9 mouse cellular contexts compared by ENCODE assay signal in genomic region chr6:61687002-61687401, GRCm38 (mm10).
DNase-seq lines count a peak whose midpoint lies in the region; ATAC-seq and TF ChIP-seq lines count a peak whose summit lies in the region.
"Had no signal": no experiment of that assay in that cellular context is flagged by ENCODE, and none has a peak within 500 bp of the region (broad histone marks: within the 10 kb centered on the region; RNA-seq: fewer than 3 reads in every experiment).

No protein-coding gene starts in this region.

- H3K27ac ChIP-seq in heart, postnatal 0 days (ENCODE audit: low read depth): no peak overlapping the region
- H3K27ac ChIP-seq in midbrain, embryonic 16.5 days (ENCODE audit: low read length): no peak overlapping the region
- H3K27ac ChIP-seq: hindbrain, embryonic 14.5 days; limb, embryonic 15.5 days had no signal

- H3K4me1 ChIP-seq in heart, postnatal 0 days (ENCODE audit: control insufficient read depth, insufficient read depth): no peaks in the 10 kb centered on the region
- H3K4me1 ChIP-seq in midbrain, embryonic 16.5 days (ENCODE audit: control insufficient read depth, insufficient read depth, low read length): no peaks in the 10 kb centered on the region
- H3K4me1 ChIP-seq: limb, embryonic 15.5 days had no signal

- no peaks in the 10 kb centered on the region for H3K36me3 ChIP-seq in heart, postnatal 0 days (replicated peaks; ENCODE audit: control insufficient read depth, insufficient read depth, low read length)
- no peaks in the 10 kb centered on the region for H3K36me3 ChIP-seq in midbrain, embryonic 16.5 days (ENCODE audit: control insufficient read depth, insufficient read depth, low read length)
- H3K36me3 ChIP-seq: limb, embryonic 15.5 days had no signal

- H3K4me3 ChIP-seq in heart, postnatal 0 days (ENCODE audit: low read depth, low read length): no peak overlapping the region
- H3K4me3 ChIP-seq in midbrain, embryonic 16.5 days (ENCODE audit: low read depth, low read length): no peak overlapping the region
- H3K4me3 ChIP-seq: limb, embryonic 15.5 days had no signal

- DNase-seq in heart, postnatal 0 days (ENCODE audit: low spot score): no peak
- no peak for DNase-seq in heart, adult 18-20 months
- DNase-seq in testis, postnatal 10 days (ENCODE audit: low spot score): peak; percentile 46
- DNase-seq in testis, postnatal 14 days (ENCODE audit: low spot score): no peak
- peak; percentile 32 for DNase-seq in retina, embryonic 14.5 days (ENCODE audit: low spot score)

- no peak for ATAC-seq in heart, postnatal 0 days (ENCODE audit: insufficient read depth, low read depth)
- 0 out of 2 replicates have a peak, but pooled peaks have one; percentile 60 for ATAC-seq in common myeloid progenitor, adult 5-6 weeks (replicated peaks; ENCODE audit: low read depth, poor library complexity, severe bottlenecking)
- no peak for ATAC-seq in midbrain, embryonic 16.5 days

- peak; percentile 39 for TF ChIP-seq CTCF in heart, postnatal 0 days (IDR thresholded peaks at IDR 0.05; ENCODE audit: low read depth)

- no peaks in the 10 kb centered on the region for H3K9me3 ChIP-seq in heart, postnatal 0 days (replicated peaks; ENCODE audit: control insufficient read depth, low read length)
- H3K9me3 ChIP-seq in midbrain, embryonic 16.5 days (replicated peaks; ENCODE audit: control insufficient read depth, low read length, poor library complexity, severe bottlenecking): no peaks in the 10 kb centered on the region
- H3K9me3 ChIP-seq: limb, embryonic 15.5 days had no signal

- no peak for TF ChIP-seq EP300 in heart, postnatal 0 days (IDR thresholded peaks at IDR 0.05; ENCODE audit: low read depth)

- H3K4me2 ChIP-seq in heart, postnatal 0 days (ENCODE audit: low read depth, low read length): no peak overlapping the region
- no peak overlapping the region for H3K4me2 ChIP-seq in midbrain, embryonic 16.5 days (ENCODE audit: low read length)
- H3K4me2 ChIP-seq: hindbrain, embryonic 14.5 days; limb, embryonic 15.5 days had no signal

- 30% methylated on average over 2 of the region's 2 CpGs for WGBS in heart, postnatal 0 days
- WGBS in midbrain, embryonic 16.5 days: 28% methylated on average over 2 of the region's 2 CpGs

- H3K9ac ChIP-seq in heart, postnatal 0 days (replicated peaks; ENCODE audit: low read depth, low read length): no peak overlapping the region
- H3K9ac ChIP-seq in midbrain, embryonic 16.5 days (ENCODE audit: low read depth, low read length): no peak overlapping the region
- H3K9ac ChIP-seq: hindbrain, embryonic 14.5 days; limb, embryonic 15.5 days had no signal

- H3K27me3 ChIP-seq in heart, postnatal 0 days (ENCODE audit: control insufficient read depth, insufficient read depth, low read length): no peaks in the 10 kb centered on the region
- H3K27me3 ChIP-seq in midbrain, embryonic 16.5 days (ENCODE audit: control insufficient read depth, insufficient read depth, low read depth, low read length): no peaks in the 10 kb centered on the region
- H3K27me3 ChIP-seq: limb, embryonic 15.5 days had no signal

Comparison
In these comparisons a context has a peak if more than half of its experiments do, and no peak if none do; other contexts are left out.
1. DNase-seq: peak in testis, postnatal 10 days (single experiment) and retina, embryonic 14.5 days (single experiment); none in heart, postnatal 0 days (single experiment), heart, adult 18-20 months (0 of 2) and testis, postnatal 14 days (single experiment).